In genomic region chr15:82341036-82341501, GRCm38 (mm10) we compare ENCODE assay signal across 8 mouse cellular contexts. TPM values are rescaled to one million over a fixed set of nuclear protein-coding genes. Genes with fewer than 3 reads are reported as not detected.
DNase-seq lines count a peak whose midpoint lies in the region; ATAC-seq and TF ChIP-seq lines count a peak whose summit lies in the region.

No protein-coding gene starts in this region.

- no peak for DNase-seq in layer of hippocampus, adult 2 months (ENCODE audit: low spot score in 2 of 2)
- DNase-seq in layer of hippocampus, adult 8-10 months (ENCODE audit: low spot score in 2 of 2) = no peak
- peak; percentile 56 for DNase-seq in gastrocnemius, adult 18-20 months (ENCODE audit: low spot score)
- DNase-seq in liver, embryonic 11.5 days (ENCODE audit: low spot score) = peak; percentile 78
- DNase-seq in urinary bladder, adult 18-20 months (ENCODE audit: low spot score in 2 of 2) = peak; percentile 58 to 60
- no peak for DNase-seq in cerebellum, adult 11 months

- no peak for TF ChIP-seq CTCF in layer of hippocampus, adult 2 months (conservative IDR thresholded peaks at IDR 0.05)

- peak overlapping the region; percentile 66 for H3K9ac ChIP-seq in hindbrain, embryonic 13.5 days
- peak overlapping the region; percentile 96 for H3K9ac ChIP-seq in liver, embryonic 11.5 days (ENCODE audit: low read depth, low read length)

- no peaks in the 10 kb centered on the region for H3K9me3 ChIP-seq in hindbrain, embryonic 13.5 days
- H3K9me3 ChIP-seq in liver, embryonic 11.5 days (ENCODE audit: control insufficient read depth, low read length) = no peaks in the 10 kb centered on the region

- 3% methylated on average over 38 of the region's 40 CpGs for WGBS in hindbrain, embryonic 13.5 days
- WGBS in liver, embryonic 11.5 days = 2% methylated on average over 39 of the region's 40 CpGs

- ATAC-seq in hindbrain, embryonic 13.5 days (ENCODE audit: low FRiP score) = no peak
- peak; percentile 35 for ATAC-seq in liver, embryonic 11.5 days (replicated peaks; ENCODE audit: low FRiP score)
- ATAC-seq in monocyte, adult 5-6 weeks (replicated peaks; ENCODE audit: insufficient number of reproducible peaks, low FRiP score, low TSS enrichment, poor library complexity, severe bottlenecking) = peak; percentile 7; the same call in 1 of the 2 replicates

- H3K4me3 ChIP-seq in layer of hippocampus, adult 2 months = peak overlapping the region; percentile 19; the same call in 1 of the 2 replicates
- peak overlapping the region; percentile 34 for H3K4me3 ChIP-seq in hindbrain, embryonic 13.5 days
- H3K4me3 ChIP-seq in liver, embryonic 11.5 days (ENCODE audit: low read depth, low read length) = peak overlapping the region; percentile 72

- H3K36me3 ChIP-seq in hindbrain, embryonic 13.5 days = no peaks in the 10 kb centered on the region; the same call in 1 of the 2 replicates
- H3K36me3 ChIP-seq in liver, embryonic 11.5 days (ENCODE audit: control insufficient read depth, insufficient read depth, low read length) = peaks cover 8% of the 10 kb centered on the region; the same call in 1 of the 2 replicates

- H3K4me1 ChIP-seq in hindbrain, embryonic 13.5 days (replicated peaks) = peaks cover 25% of the 10 kb centered on the region
- H3K4me1 ChIP-seq in liver, embryonic 11.5 days (replicated peaks; ENCODE audit: control insufficient read depth, insufficient read depth, low read length) = peaks cover 76% of the 10 kb centered on the region

- no peak overlapping the region for H3K27ac ChIP-seq in layer of hippocampus, adult 2 months
- H3K27ac ChIP-seq in hindbrain, embryonic 13.5 days = peak overlapping the region; percentile 31
- H3K27ac ChIP-seq in liver, embryonic 11.5 days (ENCODE audit: low read depth, low read length) = peak overlapping the region; percentile 99

- H3K27me3 ChIP-seq in hindbrain, embryonic 13.5 days = peaks cover 24% of the 10 kb centered on the region
- no peaks in the 10 kb centered on the region for H3K27me3 ChIP-seq in liver, embryonic 11.5 days (replicated peaks; ENCODE audit: control insufficient read depth, insufficient read depth, low read length)

- H3K4me2 ChIP-seq in hindbrain, embryonic 13.5 days = peak overlapping the region; percentile 53
- peak overlapping the region; percentile 97 for H3K4me2 ChIP-seq in liver, embryonic 11.5 days

RNA-seq across cellular contexts. Expression of gene Smdt1, which starts 2.3 kb away (rescaled TPM):
- total RNA-seq in layer of hippocampus, adult 2 months (2021) = 100 to 1,000 TPM; 138 to 144 TPM
- total RNA-seq in layer of hippocampus, adult 8-10 months (2022) = 100 to 1,000 TPM; 123 to 145 (median 138) TPM
- 100 to 1,000 TPM; 123 to 154 TPM for total RNA-seq in gastrocnemius, adult 18-20 months (2021)
- polyA plus RNA-seq in hindbrain, embryonic 13.5 days (2015; fragmentation: Nextera tagmentation; extraction: Ambion mirVana) = 348 and 365 TPM in 2 replicates
- polyA plus RNA-seq in liver, embryonic 11.5 days (2014; fragmentation: Nextera tagmentation; extraction: Ambion mirVana) = 218 and 233 TPM in 2 replicates
- total RNA-seq in monocyte, adult 5-6 weeks (2017) = 57.5 to 129 TPM (median 113 TPM) in 3 replicates

RNA-seq across cellular contexts. Expression of gene Pheta2, which starts 2.3 kb away (rescaled TPM):
- under 1 TPM; 0.41 to 0.64 TPM for total RNA-seq in layer of hippocampus, adult 2 months (2021)
- total RNA-seq in layer of hippocampus, adult 8-10 months (2022) = 1 to 10 TPM in 1 of 4 experiments, under 1 TPM in 3; 0.22 to 1.2 (median 0.32) TPM
- under 1 TPM; 0.23 to 0.26 TPM for total RNA-seq in gastrocnemius, adult 18-20 months (2021)
- polyA plus RNA-seq in hindbrain, embryonic 13.5 days (2015; fragmentation: Nextera tagmentation; extraction: Ambion mirVana) = 1.9 and 2.3 TPM in 2 replicates
- 34.0 and 35.4 TPM in 2 replicates for polyA plus RNA-seq in liver, embryonic 11.5 days (2014; fragmentation: Nextera tagmentation; extraction: Ambion mirVana)
- total RNA-seq in monocyte, adult 5-6 weeks (2017) = 6.1 to 11.4 TPM (median 7.8 TPM) in 3 replicates

RNA-seq across cellular contexts. Expression of gene Naga, which starts 2.3 kb away (rescaled TPM):
- 10 to 100 TPM; 37.6 to 40.9 TPM for total RNA-seq in layer of hippocampus, adult 2 months (2021)
- total RNA-seq in layer of hippocampus, adult 8-10 months (2022) = 10 to 100 TPM; 33.0 to 56.7 (median 43.1) TPM
- total RNA-seq in gastrocnemius, adult 18-20 months (2021) = 10 to 100 TPM in 1 of 2 experiments, 1 to 10 TPM in 1; 8.7 to 10.0 TPM
- 29.3 and 30.2 TPM in 2 replicates for polyA plus RNA-seq in hindbrain, embryonic 13.5 days (2015; fragmentation: Nextera tagmentation; extraction: Ambion mirVana)
- 33.7 and 37.2 TPM in 2 replicates for polyA plus RNA-seq in liver, embryonic 11.5 days (2014; fragmentation: Nextera tagmentation; extraction: Ambion mirVana)
- 155 to 216 TPM (median 169 TPM) in 3 replicates for total RNA-seq in monocyte, adult 5-6 weeks (2017)

RNA-seq across cellular contexts. Expression of gene Ndufa6, which starts 13.1 kb away (rescaled TPM):
- total RNA-seq in layer of hippocampus, adult 2 months (2021) = 100 to 1,000 TPM; 209 to 211 TPM
- 100 to 1,000 TPM; 177 to 207 (median 191) TPM for total RNA-seq in layer of hippocampus, adult 8-10 months (2022)
- 100 to 1,000 TPM; 481 to 494 TPM for total RNA-seq in gastrocnemius, adult 18-20 months (2021)
- polyA plus RNA-seq in hindbrain, embryonic 13.5 days (2015; fragmentation: Nextera tagmentation; extraction: Ambion mirVana) = 363 and 382 TPM in 2 replicates
- 432 and 467 TPM in 2 replicates for polyA plus RNA-seq in liver, embryonic 11.5 days (2014; fragmentation: Nextera tagmentation; extraction: Ambion mirVana)
- 139 to 263 TPM (median 256 TPM) in 3 replicates for total RNA-seq in monocyte, adult 5-6 weeks (2017)

RNA-seq across cellular contexts. Expression of gene Cyp2d22, which starts 39.0 kb away (rescaled TPM):
- total RNA-seq in layer of hippocampus, adult 2 months (2021) = 10 to 100 TPM; 43.0 to 53.8 TPM
- total RNA-seq in layer of hippocampus, adult 8-10 months (2022) = 10 to 100 TPM; 46.4 to 55.0 (median 53.4) TPM
- total RNA-seq in gastrocnemius, adult 18-20 months (2021) = 10 to 100 TPM; 11.6 to 12.4 TPM
- polyA plus RNA-seq in hindbrain, embryonic 13.5 days (2015; fragmentation: Nextera tagmentation; extraction: Ambion mirVana) = 2.1 and 2.6 TPM in 2 replicates
- polyA plus RNA-seq in liver, embryonic 11.5 days (2014; fragmentation: Nextera tagmentation; extraction: Ambion mirVana) = 6.8 and 7.0 TPM in 2 replicates
- 0.57 to 2.1 TPM in 2 of 3 replicates, not detected in the other for total RNA-seq in monocyte, adult 5-6 weeks (2017)

Comparison
In these comparisons a context has a peak if more than half of its experiments do, and no peak if none do; other contexts are left out.
1. DNase-seq: peak in gastrocnemius, adult 18-20 months (single experiment), liver, embryonic 11.5 days (single experiment) and urinary bladder, adult 18-20 months (2 of 2); none in layer of hippocampus, adult 2 months (0 of 2), layer of hippocampus, adult 8-10 months (0 of 2) and cerebellum, adult 11 months (single experiment).
2. H3K4me3 ChIP-seq: peak in every context shown above with its lines; median percentile 72 in liver, embryonic 11.5 days; 34 in hindbrain, embryonic 13.5 days; 19 in layer of hippocampus, adult 2 months.